Comparison of ENCODE assay signal across 17 mouse cellular contexts in the genomic region with DNA sequence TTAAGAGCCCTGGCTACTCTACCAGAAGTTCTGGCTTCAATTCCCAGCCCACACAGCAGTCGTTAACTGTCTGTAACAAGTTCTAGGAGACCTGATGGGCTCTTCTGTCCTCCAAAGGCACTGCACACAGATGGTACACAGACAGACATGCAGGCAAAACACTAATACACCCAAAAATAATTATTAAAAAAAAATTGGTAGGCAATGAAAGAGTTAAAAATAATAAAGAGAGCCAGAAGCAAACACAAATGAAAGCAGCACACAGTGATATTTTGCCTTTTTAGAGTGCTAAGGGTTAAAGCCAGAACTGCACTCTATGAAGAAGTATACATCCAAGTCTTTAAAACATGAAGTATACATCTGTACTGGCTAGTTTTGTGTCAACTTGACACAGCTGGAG.
"Had no signal": no experiment of that assay in that cellular context is flagged by ENCODE, and none has a peak within 500 bp of the region (broad histone marks: within the 10 kb centered on the region; RNA-seq: fewer than 3 reads in every experiment).

No protein-coding gene starts in this region.

- H3K27me3 ChIP-seq: lung, embryonic 15.5 days; megakaryocyte, embryonic 14.5 days; midbrain, embryonic 13.5 days; midbrain, embryonic 15.5 days; neural tube, embryonic 12.5 days; stomach, embryonic 15.5 days had no signal

- H3K9ac ChIP-seq: liver, postnatal 0 days; lung, embryonic 15.5 days; midbrain, embryonic 13.5 days; midbrain, embryonic 15.5 days; neural tube, embryonic 12.5 days; stomach, embryonic 15.5 days had no signal

- H3K4me2 ChIP-seq: lung, embryonic 15.5 days; midbrain, embryonic 11.5 days; midbrain, embryonic 13.5 days; midbrain, embryonic 15.5 days; neural tube, embryonic 12.5 days; stomach, embryonic 15.5 days had no signal

- H3K9me3 ChIP-seq: lung, embryonic 15.5 days; megakaryocyte, embryonic 14.5 days; midbrain, embryonic 13.5 days; midbrain, embryonic 15.5 days; neural tube, embryonic 12.5 days; stomach, embryonic 15.5 days had no signal

- ATAC-seq: liver, postnatal 0 days; lung, postnatal 0 days; midbrain, embryonic 13.5 days; midbrain, embryonic 15.5 days had no signal

- H3K27ac ChIP-seq: lung, embryonic 15.5 days; macrophage; midbrain, embryonic 13.5 days; midbrain, embryonic 15.5 days; neural tube, embryonic 12.5 days; stomach, embryonic 15.5 days had no signal

- DNase-seq: liver, postnatal 0 days; lung, adult 2 months; lung, postnatal 14 days; lung, postnatal 36 days; right cerebral cortex, postnatal 14 days; thymus, adult 18-20 months; thymus, postnatal 14 days; thymus, postnatal 36 days had no signal

- H3K4me3 ChIP-seq: lung, embryonic 15.5 days; megakaryocyte, embryonic 14.5 days; midbrain, embryonic 13.5 days; midbrain, embryonic 15.5 days; neural tube, embryonic 12.5 days; stomach, embryonic 15.5 days had no signal

- H3K4me1 ChIP-seq: lung, embryonic 15.5 days; midbrain, embryonic 13.5 days; midbrain, embryonic 15.5 days; neural tube, embryonic 12.5 days; stomach, embryonic 15.5 days had no signal
